Mouse (Mus musculus) heart, adult 18-20 months (tissue): Measurements from ENCODE around the gene Bbs2. TPM values are rescaled to one million over a fixed set of nuclear protein-coding genes. Genes with fewer than 3 reads are reported as not detected.

Experiments
- total RNA-seq, 2 experiments: library from RNA; stranded (reverse); gene quantifications; 2 replicates each; pipeline ENCODE4 v1.2.3; 2021

The Bbs2 gene
- total RNA-seq, 2 experiments from 2014 or later, result 7.6 to 10.1 TPM

Other genes with a start within 250 kb of the Bbs2 start
- 100 to 1,000 TPM; 130 to 155 TPM for gene Amfr, start 86.1 kb downstream of the Bbs2 start, total RNA-seq
- gene Nudt21, start 61.9 kb downstream of the Bbs2 start, total RNA-seq, result 10 to 100 TPM; 23.6 to 24.7 TPM
- gene Ogfod1, start 61.7 kb downstream of the Bbs2 start, total RNA-seq, result 10 to 100 TPM; 31.0 to 35.5 TPM
- gene Mt4, start 38.3 kb upstream of the Bbs2 start, total RNA-seq, result not detected
- gene Mt3, start 53.7 kb upstream of the Bbs2 start, total RNA-seq, result 1 to 10 TPM; 2.2 to 2.4 TPM
- gene Mt2, start 73.7 kb upstream of the Bbs2 start, total RNA-seq, result 10 to 100 TPM; 24.4 to 89.7 TPM
- 100 to 1,000 TPM; 240 to 413 TPM for gene Mt1, start 80.2 kb upstream of the Bbs2 start, total RNA-seq
- 10 to 100 TPM; 15.6 to 16.2 TPM for gene Nup93, start 115.6 kb upstream of the Bbs2 start, total RNA-seq
- under 1 TPM; 0.12 to 0.41 TPM for gene Slc12a3, start 230.3 kb upstream of the Bbs2 start, total RNA-seq